Comparison of ENCODE assay signal across 18 mouse cellular contexts in the genomic region with DNA sequence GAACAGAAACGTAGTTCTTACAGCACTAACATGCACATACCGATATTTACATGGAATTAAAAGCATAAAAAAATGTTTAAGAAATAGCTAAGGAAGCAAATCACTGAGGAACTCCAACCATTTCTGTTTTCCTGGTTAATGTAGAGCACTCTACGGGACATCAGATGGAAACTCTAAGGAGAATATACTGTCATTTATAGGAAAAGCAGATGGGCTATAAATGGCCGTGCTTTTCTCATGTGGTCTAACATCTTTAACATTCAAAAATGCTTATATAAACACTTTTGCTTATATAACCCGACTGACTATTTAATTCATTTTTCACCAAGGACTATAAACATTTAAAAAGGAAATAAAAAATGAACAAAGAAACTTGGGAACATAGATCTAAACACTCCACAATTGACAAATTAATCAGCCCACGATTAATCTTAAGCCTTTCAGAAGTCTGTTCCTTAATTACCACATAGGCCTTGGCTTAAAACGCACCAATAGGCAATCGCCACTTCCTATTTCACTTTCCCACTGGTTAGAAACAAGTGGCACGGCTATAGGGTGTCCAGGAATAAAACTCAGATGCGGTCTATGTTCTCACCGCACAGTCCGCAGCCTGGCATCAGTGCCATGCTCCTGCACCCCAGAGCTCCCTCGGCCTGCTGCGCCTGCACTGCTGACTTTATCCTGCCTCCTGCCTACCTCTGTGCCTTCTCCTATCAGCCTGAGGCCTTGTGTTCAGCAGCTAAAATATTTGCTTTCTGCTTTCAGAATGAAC.
"Had no signal": no experiment of that assay in that cellular context is flagged by ENCODE, and none has a peak within 500 bp of the region (broad histone marks: within the 10 kb centered on the region; RNA-seq: fewer than 3 reads in every experiment).

No protein-coding gene starts in this region.

- H3K4me1 ChIP-seq: kidney, embryonic 15.5 days; liver, embryonic 13.5 days; midbrain, embryonic 12.5 days; midbrain, embryonic 15.5 days; neural tube, embryonic 12.5 days; neural tube, embryonic 15.5 days had no signal

- ATAC-seq: inflammation-experienced regulatory T-cells, adult 6 months; midbrain, embryonic 15.5 days had no signal

- H3K27ac ChIP-seq: kidney, embryonic 15.5 days; liver, embryonic 13.5 days; macrophage; midbrain, embryonic 12.5 days; midbrain, embryonic 15.5 days; neural tube, embryonic 12.5 days; neural tube, embryonic 15.5 days had no signal

- H3K27me3 ChIP-seq: kidney, embryonic 15.5 days; liver, embryonic 13.5 days; midbrain, embryonic 12.5 days; midbrain, embryonic 15.5 days; neural tube, embryonic 12.5 days; neural tube, embryonic 15.5 days had no signal

- DNase-seq: kidney, adult 2 months; kidney, postnatal 10 days; kidney, postnatal 36 days; liver, embryonic 13.5 days; lung, adult 2 months; lung, postnatal 14 days; right cerebral cortex, adult 18-20 months; right cerebral cortex, postnatal 14 days; right cerebral cortex, postnatal 4 days; thymus, adult 18-20 months; thymus, postnatal 36 days had no signal

- H3K9me3 ChIP-seq: kidney, embryonic 15.5 days; liver, embryonic 13.5 days; midbrain, embryonic 12.5 days; midbrain, embryonic 15.5 days; neural tube, embryonic 12.5 days; neural tube, embryonic 15.5 days had no signal

- H3K4me2 ChIP-seq: kidney, embryonic 15.5 days; liver, embryonic 13.5 days; midbrain, embryonic 12.5 days; midbrain, embryonic 15.5 days; neural tube, embryonic 12.5 days; neural tube, embryonic 15.5 days had no signal

- H3K9ac ChIP-seq: kidney, embryonic 15.5 days; liver, embryonic 13.5 days; midbrain, embryonic 12.5 days; midbrain, embryonic 15.5 days; neural tube, embryonic 12.5 days; neural tube, embryonic 15.5 days had no signal

- H3K4me3 ChIP-seq: kidney, embryonic 15.5 days; liver, embryonic 13.5 days; midbrain, embryonic 12.5 days; midbrain, embryonic 15.5 days; neural tube, embryonic 12.5 days; neural tube, embryonic 15.5 days had no signal
